Mouse (Mus musculus): Measurements from ENCODE around the gene Scgb1b15. TPM values are rescaled to one million over a fixed set of nuclear protein-coding genes. Genes with fewer than 3 reads are reported as not detected.
"Not testable (repeated sequence)": the region's sequence is repeated elsewhere in the genome, so short reads cannot be mapped to it uniquely, and the experiment has no call there.

Scgb1b15 gene
- not detected in 2 replicates for polyA plus RNA-seq (2015; fragmentation: Nextera tagmentation; extraction: Ambion mirVana)

GRCm38 (mm10) chr7:32836254-32836653 lies at the start of gene Scgb1b15:
TSS of gene Scgb1b15 (plus strand) at chr7:32836554.
- not testable (repeated sequence) for H3K36me3 ChIP-seq; H3K4me2 ChIP-seq; H3K4me1 ChIP-seq; H3K9me3 ChIP-seq; H3K9ac ChIP-seq; ATAC-seq (ENCODE audit: borderline replicate concordance, extremely low read depth, low FRiP score, low TSS enrichment); H3K27me3 ChIP-seq; H3K27ac ChIP-seq; H3K4me3 ChIP-seq

GRCm38 (mm10) chr7:32829562-32829961 lies 6.8 kb upstream of the Scgb1b15 start, which contains the start of gene Scgb2b15:
TSS of gene Scgb2b15 (minus strand) at chr7:32829662.
- not testable (repeated sequence) for H3K9ac ChIP-seq; H3K4me3 ChIP-seq; H3K4me2 ChIP-seq; ATAC-seq (ENCODE audit: borderline replicate concordance, extremely low read depth, low FRiP score, low TSS enrichment); H3K9me3 ChIP-seq; H3K27ac ChIP-seq; H3K36me3 ChIP-seq; H3K4me1 ChIP-seq; H3K27me3 ChIP-seq

Other genes starting within 250 kb of the Scgb1b15 start
- gene Scgb2b15, start 6.9 kb upstream of the Scgb1b15 start, polyA plus RNA-seq (2015; fragmentation: Nextera tagmentation; extraction: Ambion mirVana) = not detected in 2 replicates
- not detected in 2 replicates for gene Scgb2b17, start 220.0 kb downstream of the Scgb1b15 start, polyA plus RNA-seq (2015; fragmentation: Nextera tagmentation; extraction: Ambion mirVana)
- gene Scgb1b17, start 226.9 kb downstream of the Scgb1b15 start, polyA plus RNA-seq (2015; fragmentation: Nextera tagmentation; extraction: Ambion mirVana) = not detected in 2 replicates